Mouse (Mus musculus): ENCODE results near the gene Ntm. TPM values are rescaled to one million over a fixed set of nuclear protein-coding genes. Genes with fewer than 3 reads are reported as not detected.

The Ntm gene
- total and polyA plus RNA-seq, 3 experiments = not detected

GRCm38 (mm10) chr9:29071997-29072396, 890.9 kb downstream of the Ntm start:
- Histone ChIP-seq H3K36me3 (ENCODE audit: control insufficient read depth in 1 of 2, insufficient read depth in 2 of 2, low read length in 2 of 2) (no peaks in the 10 kb centered on the region), H3K79me2 (ENCODE audit: control insufficient read depth, insufficient read depth, low read length, poor library complexity) (no peaks in the 10 kb centered on the region), H3K27ac (ENCODE audit: control insufficient read depth, low read depth, low read length) (no peak overlapping the region), H3K4me3 (ENCODE audit: control insufficient read depth in 1 of 2, insufficient read depth in 1 of 2, low read depth in 2 of 2, low read length in 2 of 2) (no peak overlapping the region), H3K27me3 (ENCODE audit: control insufficient read depth in 1 of 2, insufficient read depth in 2 of 2, low read length in 2 of 2) (no peaks in the 10 kb centered on the region), H3K4me1 (ENCODE audit: control insufficient read depth in 1 of 2, insufficient read depth in 2 of 2, low read length in 2 of 2) (no peaks in the 10 kb centered on the region), H3K9ac (ENCODE audit: control insufficient read depth, low read depth, low read length, poor library complexity, severe bottlenecking) (no peak overlapping the region), H3K9me3 (replicated peaks; ENCODE audit: insufficient read depth, low read length) (no peaks in the 10 kb centered on the region)
- TF ChIP-seq JUND (IDR thresholded peaks at IDR 0.05; ENCODE audit: low read depth, low read length) = no peak
- no peak for TF ChIP-seq TAL1 (IDR thresholded peaks at IDR 0.05; ENCODE audit: low read length)
- TF ChIP-seq RCOR1 (IDR thresholded peaks at IDR 0.05; ENCODE audit: low read depth, low read length) = no peak
- TF ChIP-seq GABPA (IDR thresholded peaks at IDR 0.05; ENCODE audit: low read depth, low read length) = no peak
- no peak for DNase-seq (ENCODE audit: low read depth, low spot score)

- no peak overlapping the region for H3K9ac ChIP-seq (ENCODE audit: control insufficient read depth, low read depth, low read length, poor library complexity, severe bottlenecking)
- no peak overlapping the region for H3K27ac ChIP-seq (ENCODE audit: control insufficient read depth, low read depth, low read length)
- TF ChIP-seq CHD1 (IDR thresholded peaks at IDR 0.05; ENCODE audit: low read depth, low read length) (no peak), MEF2A (IDR thresholded peaks at IDR 0.05; ENCODE audit: extremely low read depth, insufficient replicate concordance, low read depth, low read length, poor library complexity, severe bottlenecking) (no peak), EP300 (IDR thresholded peaks at IDR 0.05; ENCODE audit: low read depth in 1 of 2, low read length in 2 of 2) (no peak), NRF1 (IDR thresholded peaks at IDR 0.05; ENCODE audit: insufficient read depth, low read depth, low read length, poor library complexity, severe bottlenecking) (no peak), MXI1 (IDR thresholded peaks at IDR 0.05; ENCODE audit: low read depth, low read length) (no peak), MYB (IDR thresholded peaks at IDR 0.05; ENCODE audit: low read depth, low read length) (no peak), ELF1 (IDR thresholded peaks at IDR 0.05; ENCODE audit: low read depth, low read length) (no peak), SIN3A (IDR thresholded peaks at IDR 0.05; ENCODE audit: low read length) (no peak), CTCF (IDR thresholded peaks at IDR 0.05 in 2 of 3, conservative IDR thresholded peaks at IDR 0.05 in 1 of 3; ENCODE audit: control insufficient read depth in 1 of 3, insufficient read depth in 1 of 3, low read depth in 2 of 3, low read length in 3 of 3, poor library complexity in 1 of 3, severe bottlenecking in 1 of 3) (no peak), GABPA (IDR thresholded peaks at IDR 0.05; ENCODE audit: low read depth, low read length) (no peak)
- no peak overlapping the region for H3K4me3 ChIP-seq (ENCODE audit: control insufficient read depth in 1 of 2, insufficient read depth in 1 of 2, low read depth in 2 of 2, low read length in 2 of 2)
- no peaks in the 10 kb centered on the region for H3K36me3 ChIP-seq (ENCODE audit: control insufficient read depth in 1 of 2, insufficient read depth in 2 of 2, low read length in 2 of 2)
- H3K4me1 ChIP-seq (ENCODE audit: control insufficient read depth in 1 of 2, insufficient read depth in 2 of 2, low read length in 2 of 2) = no peaks in the 10 kb centered on the region
- no peaks in the 10 kb centered on the region for H3K27me3 ChIP-seq (ENCODE audit: control insufficient read depth in 1 of 2, insufficient read depth in 2 of 2, low read length in 2 of 2)
- no peaks in the 10 kb centered on the region for H3K9me3 ChIP-seq (replicated peaks; ENCODE audit: insufficient read depth, low read length)
- no peaks in the 10 kb centered on the region for H3K79me2 ChIP-seq (ENCODE audit: control insufficient read depth, insufficient read depth, low read length, poor library complexity)
- no peak for DNase-seq (ENCODE audit: low read depth, low spot score)
Measured at GRCm38 (mm10) chr9:29067572-29067971, 895.4 kb downstream of the Ntm start.

GRCm38 (mm10) chr9:29060293-29060692, 902.6 kb downstream of the Ntm start:
- H3K9ac ChIP-seq (ENCODE audit: control insufficient read depth, low read depth, low read length, poor library complexity, severe bottlenecking) = no peak overlapping the region
- H3K4me1 ChIP-seq (ENCODE audit: control insufficient read depth in 1 of 2, insufficient read depth in 2 of 2, low read length in 2 of 2) = no peaks in the 10 kb centered on the region
- H3K27ac ChIP-seq (ENCODE audit: control insufficient read depth, low read depth, low read length) = no peak overlapping the region
- H3K4me3 ChIP-seq (ENCODE audit: control insufficient read depth in 1 of 2, insufficient read depth in 1 of 2, low read depth in 2 of 2, low read length in 2 of 2) = no peak overlapping the region
- H3K27me3 ChIP-seq (ENCODE audit: control insufficient read depth in 1 of 2, insufficient read depth in 2 of 2, low read length in 2 of 2) = no peaks in the 10 kb centered on the region
- no peak for DNase-seq (ENCODE audit: low read depth, low spot score)
- no peaks in the 10 kb centered on the region for H3K9me3 ChIP-seq (replicated peaks; ENCODE audit: insufficient read depth, low read length)
- H3K36me3 ChIP-seq (ENCODE audit: control insufficient read depth in 1 of 2, insufficient read depth in 2 of 2, low read length in 2 of 2) = no peaks in the 10 kb centered on the region
- no peaks in the 10 kb centered on the region for H3K79me2 ChIP-seq (ENCODE audit: control insufficient read depth, insufficient read depth, low read length, poor library complexity)
- TF ChIP-seq ZC3H11A (IDR thresholded peaks at IDR 0.05; ENCODE audit: low read depth, low read length) = no peak
- TF ChIP-seq GATA1 (IDR thresholded peaks at IDR 0.05; ENCODE audit: low read depth, low read length) = no peak
- TF ChIP-seq MXI1 (IDR thresholded peaks at IDR 0.05; ENCODE audit: low read depth, low read length) = no peak
- TF ChIP-seq ZNF384 (IDR thresholded peaks at IDR 0.05; ENCODE audit: low read depth, low read length) = no peak

Data from MEL (cell line).